Mouse (Mus musculus): ENCODE measurements around the gene Tnfrsf13b. TPM values are rescaled to one million over a fixed set of nuclear protein-coding genes. Genes with fewer than 3 reads are reported as not detected.

Gene Tnfrsf13b
- 3.3 and 3.7 TPM in 2 replicates for polyA plus RNA-seq (2015; fragmentation: Nextera tagmentation; extraction: Ambion mirVana)

- H3K27ac ChIP-seq (ENCODE audit: low read length), result no peak within 1 kb of the TSS
- no peaks in the 10 kb centered on the region for H3K36me3 ChIP-seq (ENCODE audit: control insufficient read depth, insufficient read depth, low read length)
- no peak within 1 kb of the TSS for H3K4me2 ChIP-seq (ENCODE audit: low read depth, low read length)
- no peaks in the 10 kb centered on the region for H3K27me3 ChIP-seq (ENCODE audit: control insufficient read depth, insufficient read depth, low read depth, low read length)
- H3K4me3 ChIP-seq (ENCODE audit: low read length), result no peak within 1 kb of the TSS
- no peak for ATAC-seq (ENCODE audit: low read depth)
- 77% methylated on average over 23 of the region's 23 CpGs for WGBS
- no peak within 1 kb of the TSS for H3K9ac ChIP-seq (ENCODE audit: low read length)
- H3K4me1 ChIP-seq (replicated peaks; ENCODE audit: control insufficient read depth, insufficient read depth, low read length), result no peaks in the 10 kb centered on the region
- H3K9me3 ChIP-seq (ENCODE audit: control insufficient read depth, low read length), result no peaks in the 10 kb centered on the region
Observed at GRCm38 (mm10) chr11:61126606-61127355, at the start of gene Tnfrsf13b. Gene Tnfrsf13b (plus strand): TSS chr11:61126755.

GRCm38 (mm10) chr11:61081624-61082023, 44.9 kb upstream of the Tnfrsf13b start:
- 75% methylated on average over 2 of the region's 2 CpGs for WGBS
- Histone ChIP-seq H3K4me1 (replicated peaks; ENCODE audit: control insufficient read depth, insufficient read depth, low read length) (no peaks in the 10 kb centered on the region), H3K4me2 (ENCODE audit: low read depth, low read length) (no peak overlapping the region), H3K36me3 (ENCODE audit: control insufficient read depth, insufficient read depth, low read length) (no peaks in the 10 kb centered on the region), H3K27me3 (ENCODE audit: control insufficient read depth, insufficient read depth, low read depth, low read length) (no peaks in the 10 kb centered on the region), H3K9me3 (ENCODE audit: control insufficient read depth, low read length) (no peaks in the 10 kb centered on the region), H3K27ac (ENCODE audit: low read length) (no peak overlapping the region), H3K9ac (ENCODE audit: low read length) (no peak overlapping the region), H3K4me3 (ENCODE audit: low read length) (no peak overlapping the region)
- no peak for ATAC-seq (ENCODE audit: low read depth)

- Histone ChIP-seq H3K4me2 (ENCODE audit: low read depth, low read length) (no peak overlapping the region), H3K27me3 (ENCODE audit: control insufficient read depth, insufficient read depth, low read depth, low read length) (no peaks in the 10 kb centered on the region), H3K36me3 (ENCODE audit: control insufficient read depth, insufficient read depth, low read length) (no peaks in the 10 kb centered on the region), H3K4me1 (replicated peaks; ENCODE audit: control insufficient read depth, insufficient read depth, low read length) (no peaks in the 10 kb centered on the region), H3K9ac (ENCODE audit: low read length) (no peak overlapping the region), H3K9me3 (ENCODE audit: control insufficient read depth, low read length) (no peaks in the 10 kb centered on the region; the same call in 1 of the 2 replicates), H3K27ac (ENCODE audit: low read length) (no peak overlapping the region), H3K4me3 (ENCODE audit: low read length) (no peak overlapping the region)
- 73% methylated on average over 7 of the region's 7 CpGs for WGBS
- ATAC-seq (ENCODE audit: low read depth), result no peak
Observed at GRCm38 (mm10) chr11:61090195-61090594, 36.4 kb upstream of the Tnfrsf13b start.

GRCm38 (mm10) chr11:61091192-61091591, 35.4 kb upstream of the Tnfrsf13b start:
- 55% methylated on average over 3 of the region's 3 CpGs for WGBS
- no peak overlapping the region for H3K27ac ChIP-seq (ENCODE audit: low read length)
- H3K9ac ChIP-seq (ENCODE audit: low read length), result no peak overlapping the region
- no peaks in the 10 kb centered on the region for H3K4me1 ChIP-seq (replicated peaks; ENCODE audit: control insufficient read depth, insufficient read depth, low read length)
- no peak for ATAC-seq (ENCODE audit: low read depth)
- H3K36me3 ChIP-seq (ENCODE audit: control insufficient read depth, insufficient read depth, low read length), result no peaks in the 10 kb centered on the region
- no peaks in the 10 kb centered on the region; the same call in 1 of the 2 replicates for H3K9me3 ChIP-seq (ENCODE audit: control insufficient read depth, low read length)
- H3K4me2 ChIP-seq (ENCODE audit: low read depth, low read length), result no peak overlapping the region
- no peaks in the 10 kb centered on the region for H3K27me3 ChIP-seq (ENCODE audit: control insufficient read depth, insufficient read depth, low read depth, low read length)
- H3K4me3 ChIP-seq (ENCODE audit: low read length), result no peak overlapping the region

- Histone ChIP-seq H3K4me2 (ENCODE audit: low read depth, low read length) (no peak overlapping the region), H3K4me3 (ENCODE audit: low read length) (no peak overlapping the region), H3K36me3 (ENCODE audit: control insufficient read depth, insufficient read depth, low read length) (no peaks in the 10 kb centered on the region), H3K27ac (ENCODE audit: low read length) (no peak overlapping the region), H3K9me3 (ENCODE audit: control insufficient read depth, low read length) (no peaks in the 10 kb centered on the region; the same call in 1 of the 2 replicates), H3K4me1 (replicated peaks; ENCODE audit: control insufficient read depth, insufficient read depth, low read length) (no peaks in the 10 kb centered on the region), H3K9ac (ENCODE audit: low read length) (no peak overlapping the region), H3K27me3 (ENCODE audit: control insufficient read depth, insufficient read depth, low read depth, low read length) (no peaks in the 10 kb centered on the region)
- WGBS, result 16% methylated on average over 7 of the region's 7 CpGs
- no peak for ATAC-seq (ENCODE audit: low read depth)
Observed at GRCm38 (mm10) chr11:61091642-61092262, 34.8 kb upstream of the Tnfrsf13b start.

- H3K36me3 ChIP-seq (ENCODE audit: control insufficient read depth, insufficient read depth, low read length), result no peaks in the 10 kb centered on the region
- WGBS, result 67% methylated on average over 1 of the region's 1 CpGs
- H3K4me1 ChIP-seq (replicated peaks; ENCODE audit: control insufficient read depth, insufficient read depth, low read length), result no peaks in the 10 kb centered on the region
- no peaks in the 10 kb centered on the region; the same call in 1 of the 2 replicates for H3K9me3 ChIP-seq (ENCODE audit: control insufficient read depth, low read length)
- no peak overlapping the region for H3K9ac ChIP-seq (ENCODE audit: low read length)
- H3K27me3 ChIP-seq (ENCODE audit: control insufficient read depth, insufficient read depth, low read depth, low read length), result no peaks in the 10 kb centered on the region
- H3K27ac ChIP-seq (ENCODE audit: low read length), result no peak overlapping the region
- ATAC-seq (ENCODE audit: low read depth), result no peak
- no peak overlapping the region for H3K4me3 ChIP-seq (ENCODE audit: low read length)
- H3K4me2 ChIP-seq (ENCODE audit: low read depth, low read length), result no peak overlapping the region
Observed at GRCm38 (mm10) chr11:61098046-61098445, 28.5 kb upstream of the Tnfrsf13b start.

- Histone ChIP-seq H3K27me3 (ENCODE audit: control insufficient read depth, insufficient read depth, low read depth, low read length) (no peaks in the 10 kb centered on the region), H3K36me3 (ENCODE audit: control insufficient read depth, insufficient read depth, low read length) (no peaks in the 10 kb centered on the region), H3K4me1 (replicated peaks; ENCODE audit: control insufficient read depth, insufficient read depth, low read length) (no peaks in the 10 kb centered on the region), H3K4me2 (ENCODE audit: low read depth, low read length) (no peak overlapping the region), H3K27ac (ENCODE audit: low read length) (no peak overlapping the region), H3K9me3 (ENCODE audit: control insufficient read depth, low read length) (no peaks in the 10 kb centered on the region), H3K4me3 (ENCODE audit: low read length) (no peak overlapping the region), H3K9ac (ENCODE audit: low read length) (no peak overlapping the region)
- 65% methylated on average over 12 of the region's 13 CpGs for WGBS
- no peak for ATAC-seq (ENCODE audit: low read depth)
Observed at GRCm38 (mm10) chr11:61102397-61103339, 23.9 kb upstream of the Tnfrsf13b start.

GRCm38 (mm10) chr11:61104241-61104901, 22.2 kb upstream of the Tnfrsf13b start:
- Histone ChIP-seq H3K4me3 (ENCODE audit: low read length) (no peak overlapping the region), H3K36me3 (ENCODE audit: control insufficient read depth, insufficient read depth, low read length) (no peaks in the 10 kb centered on the region), H3K4me1 (replicated peaks; ENCODE audit: control insufficient read depth, insufficient read depth, low read length) (no peaks in the 10 kb centered on the region), H3K4me2 (ENCODE audit: low read depth, low read length) (peak overlapping the region; percentile 41), H3K9ac (ENCODE audit: low read length) (peak overlapping the region; percentile 50), H3K27ac (ENCODE audit: low read length) (no peak overlapping the region), H3K27me3 (ENCODE audit: control insufficient read depth, insufficient read depth, low read depth, low read length) (no peaks in the 10 kb centered on the region), H3K9me3 (ENCODE audit: control insufficient read depth, low read length) (no peaks in the 10 kb centered on the region)
- peak; percentile 91 for ATAC-seq (ENCODE audit: low read depth)
- 18% methylated on average over 20 of the region's 20 CpGs for WGBS

Data from lung, embryonic 16.5 days (tissue).